Mouse (Mus musculus) embryonic fibroblast, embryonic 13.5 days (primary cell): ENCODE measurements around the gene Lmnb2.

Experiments
- CTCF ChIP-seq: IDR thresholded peaks from 2 replicates; pipeline ENCODE4 v1.5.1; 2011; ENCODE audit warnings: mild to moderate bottlenecking, control low read depth, low read length, moderate library complexity, borderline replicate concordance; ENCODE audit not compliant: insufficient read depth
- POLR2A ChIP-seq: IDR thresholded peaks from 2 replicates; pipeline ENCODE4 v1.6.1; 2011; ENCODE audit warnings: low read depth, mild to moderate bottlenecking, control low read depth, low read length, moderate library complexity

- TF ChIP-seq POLR2A (no peak), CTCF (no peak)
These were observed 41.5 kb downstream of the Lmnb2 start for GRCm38 (mm10) chr10:80876594-80876993.
